Mouse (Mus musculus) cerebellum, adult 9-10 months (tissue): ENCODE data around the gene Cckbr.
"Not testable (repeated sequence)": the region's sequence is repeated elsewhere in the genome, so short reads cannot be mapped to it uniquely, and the experiment has no call there.

Experiments used
- DNase-seq: peaks from one replicate; pipeline ENCODE4 v3.0.0; 2022

Gene Cckbr

DNA sequence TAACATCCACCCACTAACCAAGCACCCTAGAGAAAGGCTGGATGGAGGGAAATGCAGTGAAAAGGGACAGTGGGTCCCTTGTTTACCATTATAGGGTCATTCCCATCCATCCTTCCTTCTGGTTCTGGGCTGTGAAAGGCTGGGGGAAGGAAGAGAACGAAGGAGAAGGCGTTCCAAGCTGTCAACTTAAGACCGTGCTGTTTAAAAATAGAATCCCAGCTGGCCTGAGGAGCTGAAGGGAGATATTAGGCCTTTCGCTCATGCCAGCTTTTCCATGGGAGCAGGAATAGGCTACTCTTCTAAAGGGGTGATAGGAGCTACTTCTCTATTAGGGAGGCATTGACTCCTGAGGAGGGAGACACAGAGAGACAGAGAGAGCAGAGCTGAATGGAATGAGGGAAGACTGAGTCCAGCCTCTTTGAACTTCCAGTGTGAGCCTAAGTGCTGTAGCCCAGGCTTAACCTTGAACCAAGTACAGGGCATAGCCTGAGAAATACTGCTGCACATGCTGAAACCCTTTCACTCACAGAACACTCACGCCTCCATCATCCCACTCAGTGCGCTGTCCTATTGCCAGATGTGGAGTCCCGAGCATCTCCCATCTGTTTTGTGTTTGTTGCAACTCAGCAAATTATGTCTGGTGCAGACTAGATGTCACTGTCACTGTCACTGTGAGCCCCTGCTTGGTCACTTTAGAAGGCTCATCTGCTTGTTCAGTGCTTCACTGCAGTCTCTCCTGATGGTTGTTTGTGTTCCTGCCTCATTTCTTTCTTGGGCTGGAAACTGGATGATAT, 12.6 kb downstream of the Cckbr start:
- no peak for DNase-seq

- DNase-seq = no peak
Measured at GRCm38 (mm10) chr7:105441426-105441825, 15.9 kb downstream of the Cckbr start.

GRCm38 (mm10) chr7:105445076-105445475, 19.5 kb downstream of the Cckbr start:
- no peak for DNase-seq

- DNase-seq = not testable (repeated sequence)
Measured at GRCm38 (mm10) chr7:105453345-105453744, 27.8 kb downstream of the Cckbr start.

DNA sequence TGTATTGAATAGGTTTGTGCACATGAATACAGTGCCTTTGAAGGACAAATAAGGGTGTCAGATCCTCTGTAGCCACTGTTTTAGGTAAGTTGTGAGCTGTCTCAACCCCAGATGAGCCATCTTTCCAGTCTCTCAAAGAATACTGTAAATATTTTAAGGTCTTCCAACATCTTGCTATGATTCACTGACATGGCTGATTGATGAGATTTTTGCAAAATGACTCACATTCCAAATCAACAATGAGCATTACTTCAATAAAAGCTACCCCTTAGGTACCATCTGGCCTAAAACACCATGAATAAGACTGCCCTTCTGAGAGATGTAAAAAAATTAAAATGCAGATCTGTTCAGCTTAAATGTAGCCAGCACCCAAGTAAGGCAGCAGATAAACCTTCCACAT, 33.0 kb downstream of the Cckbr start:
- no peak for DNase-seq

DNA sequence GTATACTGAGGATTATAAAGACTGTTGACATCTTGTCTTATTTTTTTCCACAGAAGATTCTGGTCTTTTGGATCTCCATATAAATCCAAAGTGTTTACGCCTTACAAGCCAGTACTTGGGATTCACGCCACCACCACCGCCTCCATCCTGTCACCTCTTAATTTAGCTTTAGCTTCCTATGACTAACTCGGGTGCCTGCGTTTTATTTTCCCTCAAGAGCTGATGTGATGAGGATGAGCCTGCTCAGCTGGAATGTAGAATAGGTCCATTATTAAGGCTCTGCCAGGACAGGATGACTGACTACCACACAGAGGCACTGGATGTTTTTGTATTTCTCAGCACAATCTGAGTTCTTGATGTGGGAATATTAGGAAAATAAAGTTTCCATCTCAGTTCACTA, 40.0 kb downstream of the Cckbr start:
- DNase-seq = not testable (repeated sequence)

GRCm38 (mm10) chr7:105472607-105473006, 47.1 kb downstream of the Cckbr start:
- DNase-seq = no peak

DNA sequence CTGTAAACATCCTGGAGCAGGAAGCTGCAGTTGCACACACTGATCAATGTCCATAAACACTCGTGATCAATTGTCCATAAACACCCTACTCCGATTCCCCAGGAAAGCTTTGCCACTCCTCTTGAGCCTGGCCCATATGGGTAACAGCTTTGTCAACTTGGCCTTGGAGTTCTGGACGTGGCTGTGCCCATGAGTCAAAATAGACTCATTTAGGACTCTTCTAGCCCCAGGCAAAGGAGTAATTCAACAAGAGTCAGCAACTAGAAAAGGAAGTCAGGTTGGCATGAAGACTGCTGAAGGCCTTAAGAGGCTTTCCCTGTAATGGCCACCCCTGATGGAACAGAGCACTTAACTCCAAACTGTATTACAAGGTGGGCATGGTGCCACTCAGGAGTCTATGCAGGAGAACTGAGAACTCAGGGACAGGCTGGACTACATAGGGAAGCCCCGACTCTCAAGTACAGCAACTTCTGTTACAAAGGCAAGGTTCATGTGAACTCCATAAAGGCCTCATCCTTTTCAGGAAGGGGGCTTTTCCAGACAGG, 49.3 kb downstream of the Cckbr start:
- no peak for DNase-seq

GRCm38 (mm10) chr7:105475396-105475949, 49.9 kb downstream of the Cckbr start:
- DNase-seq = no peak

DNA sequence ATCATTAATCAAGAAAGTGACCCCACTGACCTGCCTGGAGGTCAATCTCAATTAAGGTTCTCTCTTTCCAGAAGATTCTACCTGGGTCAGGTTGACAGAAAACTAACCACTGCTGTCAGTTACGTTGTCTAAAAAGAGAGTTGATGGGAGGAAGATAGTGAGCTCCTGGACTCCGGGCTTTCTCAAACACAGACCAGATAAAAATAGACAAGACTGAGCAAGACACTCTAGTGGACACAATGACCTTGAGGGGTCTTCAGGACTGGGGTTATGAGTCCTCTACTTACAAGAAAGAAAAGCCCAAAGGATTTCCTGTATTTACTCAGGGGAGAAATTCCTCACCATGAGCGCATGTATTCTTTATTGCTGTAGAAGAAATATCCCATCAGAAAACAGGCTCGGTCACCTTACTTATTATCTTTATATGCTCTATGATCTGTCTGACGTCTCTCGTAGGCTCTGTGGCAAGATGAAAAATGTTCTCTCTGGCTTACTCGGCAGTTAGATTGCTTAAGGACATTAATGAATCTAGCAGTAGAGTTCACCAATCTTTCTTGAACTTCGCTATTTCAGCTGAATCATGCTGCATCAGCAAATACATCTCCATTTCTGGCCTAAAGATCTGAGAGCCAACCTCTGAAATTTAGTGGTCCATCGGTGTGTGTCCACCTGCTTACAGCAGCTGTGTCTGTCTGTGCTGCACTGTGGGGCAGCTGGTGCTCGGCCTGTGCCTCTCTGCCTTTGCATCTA, 51.3 kb downstream of the Cckbr start:
- no peak for DNase-seq

DNA sequence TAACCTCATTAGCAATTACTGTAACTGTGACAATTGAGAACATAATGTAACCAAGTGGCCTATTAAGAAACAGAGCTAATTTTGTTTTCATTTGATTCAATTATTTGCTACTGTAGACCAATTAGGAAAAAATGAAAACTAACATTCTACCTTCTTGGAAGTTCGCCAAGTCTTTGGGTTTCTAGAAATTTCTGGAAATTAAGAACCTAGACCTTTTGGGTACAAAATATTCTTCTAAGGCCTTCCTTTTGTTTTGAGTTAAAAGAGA, 51.8 kb downstream of the Cckbr start:
- DNase-seq = no peak

DNA sequence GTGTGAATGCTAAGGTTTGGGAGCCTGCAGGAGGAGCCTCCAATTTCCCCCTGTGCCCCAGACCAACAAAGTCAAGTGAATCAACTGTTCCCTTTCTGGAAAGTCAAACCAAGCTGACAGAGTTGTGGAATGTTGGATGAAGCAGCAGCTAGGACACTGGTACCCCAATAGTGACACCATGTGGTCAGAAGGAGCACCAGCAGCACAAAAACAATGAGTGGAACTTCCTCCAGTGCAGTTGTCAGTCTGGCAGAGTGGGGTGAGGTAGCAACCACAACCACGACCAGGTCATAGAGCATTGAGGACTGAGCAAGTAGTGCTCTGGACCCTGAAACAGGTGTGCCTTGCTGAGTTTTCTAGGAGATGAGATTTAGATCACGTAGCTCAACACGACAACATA, 52.3 kb downstream of the Cckbr start:
- DNase-seq = peak; percentile 45

- no peak for DNase-seq
Measured at GRCm38 (mm10) chr7:105478344-105478743, 52.8 kb downstream of the Cckbr start.

DNA sequence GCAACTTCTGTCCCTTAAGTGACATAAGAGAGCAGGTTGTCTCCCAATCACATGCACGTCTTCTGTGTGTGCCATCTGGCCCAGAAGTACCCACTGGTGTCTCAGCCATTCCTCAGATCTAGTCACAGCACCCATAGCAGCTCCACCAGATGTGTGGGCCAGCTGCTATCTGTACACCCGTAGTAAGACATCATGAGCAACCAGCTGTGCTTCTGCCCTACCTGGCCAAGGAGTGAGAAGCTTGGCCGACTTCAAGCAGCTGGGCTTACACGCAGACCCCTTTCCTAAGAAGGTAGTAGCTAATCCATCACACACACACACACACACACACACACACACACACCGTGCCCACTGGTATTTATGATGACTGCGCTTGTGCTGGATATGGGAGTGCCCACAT, 53.7 kb downstream of the Cckbr start:
- no peak for DNase-seq

DNA sequence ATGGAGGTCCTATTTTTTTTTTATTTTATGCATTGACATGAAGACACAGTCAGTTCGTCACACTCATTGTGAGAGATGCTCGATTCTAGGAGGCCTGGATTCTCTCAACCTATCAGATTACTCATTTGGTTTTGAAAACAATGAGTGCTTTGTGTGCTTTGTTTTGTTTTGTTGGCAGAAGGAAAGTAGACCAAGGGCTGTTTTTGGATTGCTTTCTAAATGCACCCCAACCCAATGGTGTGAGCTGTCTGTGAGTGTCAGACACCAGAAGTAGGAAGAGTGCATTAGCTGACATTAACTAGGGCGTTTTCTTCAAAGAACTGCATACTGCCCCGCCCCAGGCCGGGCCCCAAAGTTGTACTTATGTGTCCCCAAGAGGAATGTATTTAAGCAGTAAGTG, 54.5 kb downstream of the Cckbr start:
- no peak for DNase-seq

DNA sequence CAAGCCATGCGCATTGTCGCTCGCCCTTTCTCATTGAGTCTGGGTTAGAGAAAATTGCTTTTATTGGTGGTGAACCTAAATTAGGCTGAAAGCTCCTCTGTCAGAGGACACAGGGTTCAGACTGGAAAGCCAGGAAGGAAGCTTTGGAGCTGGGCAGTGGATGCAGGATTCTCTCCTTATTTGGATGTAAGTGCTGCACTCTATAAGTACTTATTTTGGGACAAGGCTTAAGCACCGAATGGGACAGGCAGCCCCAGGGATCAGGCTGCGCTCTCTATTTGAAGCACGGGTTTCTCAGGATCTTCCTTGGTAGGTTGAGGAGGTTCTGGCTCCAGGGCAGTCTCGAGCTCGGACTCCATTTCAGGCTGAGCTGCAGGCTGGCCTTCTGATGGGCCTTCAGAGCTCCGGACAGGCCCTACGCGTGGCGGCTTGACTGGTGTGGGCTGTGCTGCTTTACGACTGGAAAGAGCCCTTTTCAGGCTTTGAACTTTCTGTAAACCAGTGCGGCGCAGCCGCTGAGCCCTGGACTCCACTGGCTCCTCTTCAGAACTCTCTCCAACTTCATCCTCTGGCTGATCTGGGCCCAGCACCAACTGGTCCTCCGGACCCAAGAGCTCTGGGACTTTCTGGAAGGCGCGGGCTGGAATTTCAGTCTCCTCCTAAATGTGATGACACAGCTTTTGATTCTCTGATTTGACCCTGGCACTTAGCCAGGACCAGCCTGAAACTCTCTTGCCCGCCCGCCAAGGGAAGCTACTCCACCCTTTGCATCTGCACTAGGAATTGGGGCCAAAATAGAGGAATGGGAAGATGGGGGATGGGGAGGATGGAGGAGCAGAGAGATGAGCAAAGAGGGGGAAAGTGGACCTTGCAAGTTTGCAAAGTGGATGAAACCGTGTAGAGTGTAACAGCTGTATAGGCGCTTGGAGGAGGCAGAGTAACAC, 55.3 kb downstream of the Cckbr start:
- DNase-seq = peak; percentile 43

- DNase-seq = peak; percentile 61
Measured at GRCm38 (mm10) chr7:105481505-105482411, 56.2 kb downstream of the Cckbr start, which contains the start of gene Cavin3. Cavin3 (minus strand) TSS chr7:105482300.

DNA sequence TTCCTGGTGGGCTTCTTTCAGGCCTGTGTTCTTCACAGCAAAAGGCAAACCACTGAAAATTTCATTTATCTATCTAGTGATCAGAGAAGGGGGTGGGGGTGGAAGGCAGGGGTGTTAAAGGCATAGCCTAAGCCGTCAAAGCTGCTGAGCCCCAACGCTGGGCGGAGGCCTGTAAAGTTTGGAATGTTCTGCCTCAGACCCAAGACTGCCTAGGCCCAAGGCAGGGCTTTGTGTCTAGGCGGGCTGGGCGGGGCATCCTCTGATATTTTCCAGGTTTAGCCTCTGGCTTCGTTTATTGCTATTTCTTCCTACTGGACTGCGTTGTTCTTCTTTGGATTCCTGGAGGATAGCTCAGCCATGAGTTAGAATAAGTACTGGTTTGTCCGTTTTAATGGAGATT, 56.9 kb downstream of the Cckbr start:
- DNase-seq = no peak

DNA sequence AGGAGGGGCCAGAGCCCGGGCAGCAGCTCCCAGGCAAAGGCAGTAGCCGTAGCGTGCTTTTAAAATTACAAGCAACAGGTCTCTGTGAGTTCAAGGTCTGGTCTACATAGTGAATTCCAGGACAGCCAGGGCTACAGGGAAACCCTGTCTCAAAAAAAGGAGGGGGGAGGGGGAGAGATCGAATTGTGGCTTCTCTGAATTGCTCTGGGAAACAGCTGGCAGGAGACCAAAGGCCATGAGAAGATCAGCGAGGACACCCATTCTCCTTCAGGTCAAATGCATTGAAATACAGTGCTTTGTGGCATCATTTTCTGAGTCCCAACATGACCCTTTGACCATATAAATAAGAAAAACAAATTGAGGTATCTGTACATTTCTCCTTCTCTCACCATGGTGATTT, 59.5 kb downstream of the Cckbr start:
- no peak for DNase-seq

- DNase-seq = no peak
Measured at GRCm38 (mm10) chr7:105487104-105487876, 61.8 kb downstream of the Cckbr start.

- no peak for DNase-seq
Measured at GRCm38 (mm10) chr7:105497881-105498280, 72.3 kb downstream of the Cckbr start.
